Mouse (Mus musculus): Measurements from ENCODE around the gene Tmem158. TPM values are rescaled to one million over a fixed set of nuclear protein-coding genes. Genes with fewer than 3 reads are reported as not detected.

Tmem158 gene
- 5.9 and 10.5 TPM in 2 replicates for polyA plus RNA-seq (2012; rRNA removed)

GRCm38 (mm10) chr9:123260611-123261021 is at the start of gene Tmem158:
TSS of gene Tmem158 (minus strand) at chr9:123260764.
- Histone ChIP-seq H3K4me3 (ENCODE audit: extremely low read depth, insufficient read depth, insufficient read length) (peak within 1 kb of the TSS; percentile 74), H3K4me1 (ENCODE audit: control insufficient read depth, insufficient read depth, insufficient read length) (peaks cover 9% of the 10 kb centered on the region; the same call in 1 of the 2 replicates), H3K27ac (ENCODE audit: insufficient read depth, low read length) (no peak within 1 kb of the TSS), H3K36me3 (ENCODE audit: control insufficient read depth, insufficient read depth, low read length) (no peaks in the 10 kb centered on the region), H3K27me3 (ENCODE audit: control insufficient read depth, insufficient read depth, low read length) (peaks cover 9% of the 10 kb centered on the region; the same call in 1 of the 2 replicates)
- under 1% methylated on average over 40 of the region's 40 CpGs for WGBS
- peak; percentile 7 to 49 for DNase-seq (ENCODE audit: low read depth in 1 of 2, low spot score in 2 of 2)
- TF ChIP-seq POLR2A (IDR thresholded peaks at IDR 0.05; ENCODE audit: low read depth, low read length), result no peak
- TF ChIP-seq CTCF (IDR thresholded peaks at IDR 0.05; ENCODE audit: extremely low read depth, insufficient read depth, insufficient read length, insufficient replicate concordance), result no peak

DNA sequence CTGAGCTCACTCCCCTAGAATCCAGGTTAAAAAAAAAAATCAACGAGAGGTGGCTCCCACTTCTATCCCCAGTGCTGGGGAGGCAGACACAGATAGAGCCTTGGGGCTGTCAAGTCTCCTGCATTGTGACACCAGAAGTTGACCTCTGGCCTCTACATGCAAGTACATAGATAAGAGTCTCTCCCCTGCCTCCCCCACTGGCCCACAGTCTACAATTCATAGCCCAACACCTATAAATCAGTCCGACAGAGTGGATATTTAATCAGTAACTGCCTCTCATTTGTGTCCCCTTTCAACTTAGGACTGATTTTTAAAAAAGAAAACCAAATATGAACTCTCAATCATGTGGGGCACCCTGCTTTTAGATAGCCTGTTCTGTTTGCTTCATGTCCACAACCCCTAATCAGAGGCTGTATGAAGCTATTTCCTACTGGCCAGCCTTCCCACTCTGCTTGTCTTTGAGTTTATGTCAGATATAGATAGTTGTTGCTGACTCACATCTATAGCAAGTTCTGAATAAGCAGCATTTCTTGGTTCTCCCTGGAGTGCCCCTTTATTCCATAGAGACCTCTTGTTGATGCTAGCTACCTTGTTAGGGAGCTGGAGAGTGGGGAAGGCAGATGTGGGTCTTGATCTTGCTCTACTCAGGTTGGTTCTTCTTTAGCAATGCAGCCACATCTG is 49.3 kb upstream of the Tmem158 start:
- Histone ChIP-seq H3K27ac (ENCODE audit: insufficient read depth, low read length) (no peak overlapping the region), H3K36me3 (ENCODE audit: control insufficient read depth, insufficient read depth, low read length) (no peaks in the 10 kb centered on the region), H3K4me3 (ENCODE audit: extremely low read depth, insufficient read depth, insufficient read length) (no peak overlapping the region), H3K27me3 (ENCODE audit: control insufficient read depth, insufficient read depth, low read length) (no peaks in the 10 kb centered on the region), H3K4me1 (ENCODE audit: control insufficient read depth, insufficient read depth, insufficient read length) (no peaks in the 10 kb centered on the region)
- no peak for DNase-seq (ENCODE audit: low read depth in 1 of 2, low spot score in 2 of 2)
- TF ChIP-seq CTCF (IDR thresholded peaks at IDR 0.05; ENCODE audit: extremely low read depth, insufficient read depth, insufficient read length, insufficient replicate concordance), result no peak
- TF ChIP-seq POLR2A (IDR thresholded peaks at IDR 0.05; ENCODE audit: low read depth, low read length), result no peak
- WGBS, result 83% methylated on average over 2 of the region's 2 CpGs

- H3K4me3 ChIP-seq (ENCODE audit: extremely low read depth, insufficient read depth, insufficient read length), result no peak overlapping the region
- H3K27me3 ChIP-seq (ENCODE audit: control insufficient read depth, insufficient read depth, low read length), result no peaks in the 10 kb centered on the region
- DNase-seq (ENCODE audit: low read depth in 1 of 2, low spot score in 2 of 2), result no peak
- 58% methylated on average over 5 of the region's 5 CpGs for WGBS
- TF ChIP-seq POLR2A (IDR thresholded peaks at IDR 0.05; ENCODE audit: low read depth, low read length), result no peak
- no peak for TF ChIP-seq CTCF (IDR thresholded peaks at IDR 0.05; ENCODE audit: extremely low read depth, insufficient read depth, insufficient read length, insufficient replicate concordance)
- no peaks in the 10 kb centered on the region for H3K36me3 ChIP-seq (ENCODE audit: control insufficient read depth, insufficient read depth, low read length)
- H3K27ac ChIP-seq (ENCODE audit: insufficient read depth, low read length), result no peak overlapping the region
- no peaks in the 10 kb centered on the region for H3K4me1 ChIP-seq (ENCODE audit: control insufficient read depth, insufficient read depth, insufficient read length)
These were observed 48.5 kb upstream of the Tmem158 start for GRCm38 (mm10) chr9:123309073-123309472.

DNA sequence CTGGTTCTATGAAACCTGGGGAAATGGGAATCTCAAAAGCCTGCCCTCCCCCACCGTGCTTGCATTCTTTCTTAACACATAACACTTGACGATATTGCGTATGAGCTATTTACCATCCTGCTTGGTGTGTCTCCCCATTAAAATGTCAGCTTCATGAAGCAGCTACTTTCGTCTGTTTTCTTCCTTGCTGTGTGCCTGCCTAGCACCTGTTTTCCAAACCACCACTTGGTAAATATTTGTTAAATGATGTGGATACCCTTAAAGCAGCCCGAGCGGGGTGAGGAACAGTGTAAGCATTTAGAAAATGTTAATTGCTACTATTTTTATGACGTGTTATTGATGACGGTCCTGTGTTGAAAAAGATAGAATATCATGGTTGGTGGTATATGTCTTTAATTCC is 44.4 kb upstream of the Tmem158 start:
- 88% methylated on average over 8 of the region's 8 CpGs for WGBS

GRCm38 (mm10) chr9:123303952-123304351 is 43.4 kb upstream of the Tmem158 start:
- Histone ChIP-seq H3K4me3 (ENCODE audit: extremely low read depth, insufficient read depth, insufficient read length) (no peak overlapping the region), H3K36me3 (ENCODE audit: control insufficient read depth, insufficient read depth, low read length) (no peaks in the 10 kb centered on the region), H3K27me3 (ENCODE audit: control insufficient read depth, insufficient read depth, low read length) (no peaks in the 10 kb centered on the region), H3K27ac (ENCODE audit: insufficient read depth, low read length) (no peak overlapping the region), H3K4me1 (ENCODE audit: control insufficient read depth, insufficient read depth, insufficient read length) (no peaks in the 10 kb centered on the region)
- no peak for DNase-seq (ENCODE audit: low read depth in 1 of 2, low spot score in 2 of 2)
- TF ChIP-seq CTCF (IDR thresholded peaks at IDR 0.05; ENCODE audit: extremely low read depth, insufficient read depth, insufficient read length, insufficient replicate concordance), result no peak
- TF ChIP-seq POLR2A (IDR thresholded peaks at IDR 0.05; ENCODE audit: low read depth, low read length), result no peak
- 93% methylated on average over 7 of the region's 7 CpGs for WGBS

More for the DNA sequence above, 44.4 kb upstream of the Tmem158 start:
- Histone ChIP-seq H3K4me1 (ENCODE audit: control insufficient read depth, insufficient read depth, insufficient read length) (no peaks in the 10 kb centered on the region), H3K27me3 (ENCODE audit: control insufficient read depth, insufficient read depth, low read length) (no peaks in the 10 kb centered on the region), H3K4me3 (ENCODE audit: extremely low read depth, insufficient read depth, insufficient read length) (no peak overlapping the region), H3K27ac (ENCODE audit: insufficient read depth, low read length) (no peak overlapping the region), H3K36me3 (ENCODE audit: control insufficient read depth, insufficient read depth, low read length) (no peaks in the 10 kb centered on the region)
- no peak for DNase-seq (ENCODE audit: low read depth in 1 of 2, low spot score in 2 of 2)
- TF ChIP-seq POLR2A (IDR thresholded peaks at IDR 0.05; ENCODE audit: low read depth, low read length) (no peak), CTCF (IDR thresholded peaks at IDR 0.05; ENCODE audit: extremely low read depth, insufficient read depth, insufficient read length, insufficient replicate concordance) (no peak)

DNA sequence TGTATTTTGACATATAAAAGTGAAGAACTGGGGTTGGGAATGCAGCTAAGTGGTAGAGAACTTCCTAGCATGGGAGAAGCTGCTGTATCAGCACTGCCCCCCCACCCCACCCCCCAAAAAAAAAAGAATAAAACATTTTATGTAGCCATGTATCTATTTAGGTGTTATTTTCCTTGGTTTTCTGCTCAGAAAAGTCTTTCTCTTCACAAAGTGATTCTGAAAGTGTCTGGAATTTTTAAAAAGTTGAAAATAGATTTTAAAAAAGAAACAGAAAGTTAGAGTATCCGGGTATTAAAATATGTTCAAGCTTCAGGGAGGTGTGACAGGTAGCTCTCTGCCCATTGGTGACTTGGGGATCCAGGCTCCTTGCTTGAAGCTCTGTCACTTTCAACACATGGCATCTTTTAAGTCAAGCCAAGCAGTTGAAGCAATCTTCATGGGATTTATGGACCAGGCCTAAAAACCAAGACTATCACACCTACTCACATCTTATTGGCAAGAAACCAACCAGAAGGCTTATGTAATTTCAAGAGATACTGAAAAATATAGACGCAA is 42.3 kb upstream of the Tmem158 start:
- no peaks in the 10 kb centered on the region for H3K4me1 ChIP-seq (ENCODE audit: control insufficient read depth, insufficient read depth, insufficient read length)
- no peaks in the 10 kb centered on the region for H3K27me3 ChIP-seq (ENCODE audit: control insufficient read depth, insufficient read depth, low read length)
- DNase-seq (ENCODE audit: low read depth in 1 of 2, low spot score in 2 of 2), result no peak
- H3K36me3 ChIP-seq (ENCODE audit: control insufficient read depth, insufficient read depth, low read length), result no peaks in the 10 kb centered on the region
- no peak overlapping the region for H3K4me3 ChIP-seq (ENCODE audit: extremely low read depth, insufficient read depth, insufficient read length)
- TF ChIP-seq POLR2A (IDR thresholded peaks at IDR 0.05; ENCODE audit: low read depth, low read length) (no peak), CTCF (IDR thresholded peaks at IDR 0.05; ENCODE audit: extremely low read depth, insufficient read depth, insufficient read length, insufficient replicate concordance) (no peak)
- 78% methylated on average over 2 of the region's 2 CpGs for WGBS
- no peak overlapping the region for H3K27ac ChIP-seq (ENCODE audit: insufficient read depth, low read length)

DNA sequence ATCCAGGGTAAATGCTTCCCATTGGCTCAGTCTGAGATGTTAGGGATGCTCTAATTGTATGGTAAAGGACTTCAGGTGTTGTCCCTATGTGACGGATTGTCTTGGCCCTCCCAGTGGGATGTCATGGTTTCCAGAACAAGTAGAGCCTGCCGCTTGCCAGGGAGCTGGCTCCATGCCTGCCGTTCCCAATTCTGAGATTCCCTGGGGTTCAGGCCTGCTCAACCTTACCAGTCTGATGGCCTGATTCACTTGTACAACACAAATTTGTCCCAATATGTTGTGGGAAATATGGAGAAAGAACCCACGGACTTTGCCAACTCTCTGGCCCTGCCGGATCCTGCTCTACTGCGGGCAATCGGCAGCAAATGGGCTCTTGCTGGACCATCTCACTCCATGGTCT is 37.3 kb upstream of the Tmem158 start:
- no peaks in the 10 kb centered on the region for H3K4me1 ChIP-seq (ENCODE audit: control insufficient read depth, insufficient read depth, insufficient read length)
- no peak overlapping the region for H3K4me3 ChIP-seq (ENCODE audit: extremely low read depth, insufficient read depth, insufficient read length)
- no peak for DNase-seq (ENCODE audit: low read depth in 1 of 2, low spot score in 2 of 2)
- 92% methylated on average over 7 of the region's 7 CpGs for WGBS
- H3K27ac ChIP-seq (ENCODE audit: insufficient read depth, low read length), result no peak overlapping the region
- no peaks in the 10 kb centered on the region for H3K27me3 ChIP-seq (ENCODE audit: control insufficient read depth, insufficient read depth, low read length)
- H3K36me3 ChIP-seq (ENCODE audit: control insufficient read depth, insufficient read depth, low read length), result no peaks in the 10 kb centered on the region
- TF ChIP-seq POLR2A (IDR thresholded peaks at IDR 0.05; ENCODE audit: low read depth, low read length), result no peak
- TF ChIP-seq CTCF (IDR thresholded peaks at IDR 0.05; ENCODE audit: extremely low read depth, insufficient read depth, insufficient read length, insufficient replicate concordance), result no peak
